Mouse (Mus musculus): ENCODE results near the gene Foxm1.

GRCm38 (mm10) chr6:128421036-128421435 is 58.3 kb downstream of the Foxm1 start:
- no peak for TF ChIP-seq POLR2A (IDR thresholded peaks at IDR 0.05; ENCODE audit: insufficient read depth, low read depth, low read length)
- TF ChIP-seq CTCF (IDR thresholded peaks at IDR 0.05; ENCODE audit: insufficient read depth, low read depth, low read length): no peak
